19 mouse cellular contexts compared by ENCODE assay signal in genomic region chr3:116319696-116320095, GRCm38 (mm10).
"Had no signal": no experiment of that assay in that cellular context is flagged by ENCODE, and none has a peak within 500 bp of the region (broad histone marks: within the 10 kb centered on the region; RNA-seq: fewer than 3 reads in every experiment).

No protein-coding gene starts in this region.

- DNase-seq: cerebellum, adult 9-11 months; cerebellum, postnatal 10 days; cerebellum, postnatal 14 days; cerebellum, postnatal 25 days; cerebellum, postnatal 36 days; embryo, embryonic 11 days; forebrain, postnatal 0 days; gastrocnemius, adult 2 months; gastrocnemius, postnatal 10 days; gastrocnemius, postnatal 14 days; gastrocnemius, postnatal 25 days; gastrocnemius, postnatal 36 days; heart, adult 11 months; heart, adult 18-20 months; heart, adult 2 months had no signal

- ATAC-seq: forebrain, embryonic 13.5 days; forebrain, embryonic 14.5 days; forebrain, embryonic 15.5 days; forebrain, embryonic 16.5 days; forebrain, postnatal 0 days had no signal
